Mouse (Mus musculus) kidney, postnatal 0 days (tissue): ENCODE results near the gene Tmod1. TPM values are rescaled to one million over a fixed set of nuclear protein-coding genes. Genes with fewer than 3 reads are reported as not detected.

Experiments used
- ATAC-seq: fragments of 200-750 bp; cut with Nextera tagmentation; replicated peaks from 2 replicates; pipeline ENCODE4 v1.8.0; 2017; ENCODE audit warnings: low read depth, moderate number of reproducible peaks, moderate TSS enrichment, moderate library complexity; ENCODE audit not compliant: low FRiP score
- DNase-seq: peaks from one replicate; pipeline ENCODE4 v3.0.0-alpha.2; 2016; ENCODE audit warnings: low spot score
- H3K27ac ChIP-seq: fragments of 300-500 bp; sonication (generic); 2 replicates; pipeline ENCODE4 v1.5.1; 2014; ENCODE audit warnings: mild to moderate bottlenecking
- H3K27me3 ChIP-seq: fragments of 300-500 bp; sonication (generic); 2 replicates; pipeline ENCODE4 v1.6.1; 2014; ENCODE audit warnings: low read length, mixed read lengths; ENCODE audit not compliant: insufficient read depth
- H3K36me3 ChIP-seq: fragments of 300-500 bp; sonication (generic); 2 replicates; pipeline ENCODE4 v1.6.1; 2014; ENCODE audit warnings: low read length, mixed read lengths; ENCODE audit not compliant: insufficient read depth
- H3K4me1 ChIP-seq: fragments of 300-500 bp; sonication (generic); replicated peaks from 2 replicates; pipeline ENCODE4 v1.6.1; 2014; ENCODE audit warnings: antibody characterized with exemption, low read length, mixed read lengths; ENCODE audit not compliant: insufficient read depth
- H3K4me2 ChIP-seq: fragments of 300-500 bp; sonication (generic); 2 replicates; pipeline ENCODE4 v1.6.1; 2014; ENCODE audit warnings: mild to moderate bottlenecking, low read length, moderate library complexity, mixed read lengths
- H3K4me3 ChIP-seq: fragments of 300-500 bp; sonication (generic); replicated peaks from 2 replicates; pipeline ENCODE4 v1.5.1; 2014; ENCODE audit warnings: low read depth, low read length
- H3K9ac ChIP-seq: fragments of 300-500 bp; sonication (generic); 2 replicates; pipeline ENCODE4 v1.6.1; 2014; ENCODE audit warnings: low read depth, low read length
- H3K9me3 ChIP-seq: fragments of 300-500 bp; sonication (generic); replicated peaks from 2 replicates; pipeline ENCODE4 v1.6.1; 2016; ENCODE audit warnings: low read length, inconsistent platforms, mixed read lengths
- CTCF ChIP-seq: IDR thresholded peaks from 2 replicates; pipeline ENCODE4 v1.5.1; 2016; ENCODE audit warnings: antibody characterized with exemption, low read depth, mild to moderate bottlenecking, moderate library complexity
- WGBS: fragments of 180-500 bp; shearing (Covaris S2); extraction: QIAGEN DNeasy Blood & Tissue Kit; methylation state at CpG from one replicate; pipeline ENCODE4 v1.1.7; 2014; 5-methylcytosine and 5-hydroxymethylcytosine counted together
- polyA plus RNA-seq: library from polyadenylated mRNA; unstranded; fragments of >200 nt; fragmentation: Nextera tagmentation; extraction: Ambion mirVana; gene quantifications from 2 replicates; pipeline ENCODE4 v1.2.1, GENCODE M21; 2015

Gene Tmod1
- polyA plus RNA-seq, 1 experiment from 2014 or later = 5.5 TPM

DNA sequence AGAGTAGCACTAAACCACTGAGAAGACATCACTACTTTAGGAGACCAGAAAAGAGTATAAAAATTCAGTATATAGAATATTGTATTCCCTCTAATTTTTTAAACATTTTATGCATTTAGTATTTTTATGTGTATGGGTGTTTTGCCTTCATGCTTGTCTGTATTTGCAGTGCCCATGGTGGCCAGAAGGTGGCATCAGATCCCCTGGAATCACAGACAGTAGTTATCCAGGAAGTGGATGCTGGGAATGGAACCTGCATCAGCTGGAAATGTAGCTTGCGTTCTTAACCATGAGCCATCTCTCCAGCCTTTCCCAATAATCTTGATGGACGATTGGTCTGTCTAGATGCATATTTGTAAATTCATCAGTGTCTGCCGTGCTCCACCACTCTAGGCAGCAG, 91.5 kb downstream of the Tmod1 start:
- H3K27ac ChIP-seq = no peak overlapping the region
- DNase-seq = peak; percentile 54
- peak; percentile 78 for TF ChIP-seq CTCF
- no peak overlapping the region for H3K4me2 ChIP-seq
- H3K4me3 ChIP-seq = no peak overlapping the region
- peaks cover 24% of the 10 kb centered on the region for H3K36me3 ChIP-seq
- WGBS = 78% methylated on average over 3 of the region's 3 CpGs
- H3K9ac ChIP-seq = no peak overlapping the region
- no peaks in the 10 kb centered on the region for H3K27me3 ChIP-seq
- H3K4me1 ChIP-seq = 0 out of 2 replicates have a peak, but pooled peaks cover 5% of the 10 kb centered on the region
- H3K9me3 ChIP-seq = no peaks in the 10 kb centered on the region
- ATAC-seq = no peak

DNA sequence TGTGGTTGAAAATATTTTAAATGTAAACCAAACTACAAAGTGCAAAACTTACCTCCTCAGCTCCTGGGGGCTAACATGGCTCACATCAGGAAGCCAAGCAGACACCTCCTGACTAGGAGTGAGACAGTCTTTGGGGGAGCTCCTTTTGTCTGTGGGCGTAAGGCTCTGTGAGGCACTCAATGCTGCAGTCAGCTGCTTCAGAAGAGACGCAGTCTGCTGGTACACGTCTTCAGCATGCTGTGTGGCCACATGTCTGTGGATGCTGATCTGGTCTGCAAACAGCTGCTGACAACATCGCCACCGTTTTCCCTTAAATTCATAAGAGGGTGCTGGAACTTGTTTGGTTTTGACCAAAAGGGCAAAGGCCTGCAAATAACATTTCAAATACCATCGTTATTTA, 93.1 kb downstream of the Tmod1 start:
- no peak for ATAC-seq
- H3K4me1 ChIP-seq = 0 out of 2 replicates have a peak, but pooled peaks cover 6% of the 10 kb centered on the region
- no peak overlapping the region for H3K4me2 ChIP-seq
- TF ChIP-seq CTCF = no peak
- no peak overlapping the region for H3K9ac ChIP-seq
- no peaks in the 10 kb centered on the region for H3K27me3 ChIP-seq
- H3K36me3 ChIP-seq = peaks cover 24% of the 10 kb centered on the region
- 87% methylated on average over 6 of the region's 6 CpGs for WGBS
- no peaks in the 10 kb centered on the region for H3K9me3 ChIP-seq
- DNase-seq = no peak
- H3K4me3 ChIP-seq = no peak overlapping the region
- H3K27ac ChIP-seq = no peak overlapping the region

DNA sequence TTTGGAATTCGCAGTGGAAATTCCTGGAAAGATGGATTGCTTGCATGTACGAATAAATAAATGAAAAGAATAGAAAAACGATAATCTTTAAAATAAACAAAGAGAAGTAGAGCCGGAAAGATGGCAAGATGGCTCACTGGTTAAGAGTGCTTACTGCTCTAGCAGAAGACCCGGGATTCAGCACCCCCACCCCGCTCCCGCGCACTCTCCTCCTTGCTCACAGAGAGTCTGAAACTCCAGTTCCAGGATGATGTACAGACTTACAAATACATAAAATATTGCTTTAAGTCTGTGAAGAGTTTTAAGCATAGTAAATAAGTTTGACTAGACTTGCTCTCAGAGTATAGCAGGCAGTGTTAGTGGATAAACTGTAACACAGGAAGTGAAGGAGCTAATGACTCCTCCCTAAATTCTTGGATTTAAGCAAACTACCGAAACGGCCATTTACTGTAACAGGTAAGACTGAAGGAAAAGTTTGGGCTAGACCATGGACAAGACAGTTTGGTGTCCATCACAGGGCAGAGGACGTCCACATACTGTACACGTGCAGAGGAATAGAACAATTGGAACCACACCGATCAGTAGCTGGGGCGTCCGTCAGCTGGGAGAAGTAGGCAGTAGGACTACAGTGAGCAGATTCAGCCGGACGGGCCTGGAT, 99.0 kb downstream of the Tmod1 start:
- peak overlapping the region; percentile 85 for H3K4me3 ChIP-seq
- DNase-seq = peak; percentile 62

DNA sequence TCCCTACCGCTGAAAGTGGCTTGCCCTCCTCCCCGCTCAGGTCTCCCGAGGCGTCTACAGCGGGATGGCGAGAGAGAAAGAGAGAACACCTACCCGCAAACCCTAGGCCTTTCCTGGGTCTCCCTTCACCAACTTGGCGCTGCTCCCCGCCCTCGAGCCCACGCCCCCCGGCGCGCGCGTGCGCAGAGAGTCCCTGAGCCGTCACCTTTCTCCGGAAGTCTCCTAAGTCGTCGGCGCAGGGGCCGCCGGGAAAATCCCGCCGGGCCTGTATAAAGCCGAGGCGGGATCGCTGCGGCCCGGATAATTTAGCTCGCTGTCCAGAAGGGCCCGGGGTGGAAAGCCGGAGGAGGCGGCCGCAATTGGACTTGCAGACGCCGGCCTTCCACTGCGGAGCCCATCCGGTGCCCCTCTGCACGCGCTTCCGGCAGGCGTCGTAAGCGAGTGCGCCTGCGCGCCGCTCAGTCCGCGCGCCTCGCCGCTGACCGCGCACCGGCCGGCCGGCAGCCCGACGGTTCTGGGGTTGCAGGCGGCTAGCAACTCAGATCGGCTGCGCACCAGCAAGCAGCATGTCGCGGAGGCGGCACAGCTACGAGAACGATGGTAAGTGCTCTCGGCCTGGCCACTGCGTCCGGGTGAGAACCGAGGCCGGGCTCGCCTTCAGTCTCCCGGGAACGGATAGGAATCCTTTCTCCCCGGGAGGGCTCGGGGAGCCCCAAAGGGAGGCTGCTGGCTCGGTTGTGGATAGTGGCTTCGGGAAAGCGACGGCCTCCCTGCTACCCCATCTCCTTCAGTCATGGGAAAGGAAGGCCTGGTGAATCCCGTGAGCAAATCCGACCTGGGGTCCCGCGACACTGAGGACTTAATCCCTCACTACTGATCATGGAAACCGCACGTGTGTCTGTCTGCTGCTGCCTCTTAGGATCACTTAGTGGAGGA, 99.8 kb downstream of the Tmod1 start, which contains the start of the genes Ncbp1 and Tstd2:
Ncbp1 (plus strand) TSS at position 327 of the 936 bp plus-strand sequence.
Tstd2 (minus strand) TSS at position 408 of the 936 bp plus-strand sequence.
- under 1% methylated on average over 90 of the region's 90 CpGs for WGBS
- peak; percentile 88 for ATAC-seq
- Histone ChIP-seq H3K36me3 (0 out of 2 replicates have a peak, but pooled peaks cover 5% of the 10 kb centered on the region), H3K4me3 (peak within 1 kb of the TSS; percentile 85), H3K27me3 (no peaks in the 10 kb centered on the region), H3K27ac (peak within 1 kb of the TSS; percentile 99), H3K4me1 (peaks cover 16% of the 10 kb centered on the region), H3K9me3 (no peaks in the 10 kb centered on the region), H3K9ac (peak within 1 kb of the TSS; percentile 82), H3K4me2 (peak within 1 kb of the TSS; percentile 77)
- peak; percentile 95 for DNase-seq
- no peak for TF ChIP-seq CTCF

More for the DNA sequence above, 99.0 kb downstream of the Tmod1 start:
- WGBS = 6% methylated on average over 17 of the region's 17 CpGs
- peak; percentile 67 for ATAC-seq
- Histone ChIP-seq H3K36me3 (0 out of 2 replicates have a peak, but pooled peaks cover 5% of the 10 kb centered on the region), H3K9me3 (no peaks in the 10 kb centered on the region), H3K9ac (peak overlapping the region; percentile 82), H3K4me1 (peaks cover 16% of the 10 kb centered on the region), H3K27ac (peak overlapping the region; percentile 99), H3K27me3 (no peaks in the 10 kb centered on the region), H3K4me2 (peak overlapping the region; percentile 77)
- no peak for TF ChIP-seq CTCF

DNA sequence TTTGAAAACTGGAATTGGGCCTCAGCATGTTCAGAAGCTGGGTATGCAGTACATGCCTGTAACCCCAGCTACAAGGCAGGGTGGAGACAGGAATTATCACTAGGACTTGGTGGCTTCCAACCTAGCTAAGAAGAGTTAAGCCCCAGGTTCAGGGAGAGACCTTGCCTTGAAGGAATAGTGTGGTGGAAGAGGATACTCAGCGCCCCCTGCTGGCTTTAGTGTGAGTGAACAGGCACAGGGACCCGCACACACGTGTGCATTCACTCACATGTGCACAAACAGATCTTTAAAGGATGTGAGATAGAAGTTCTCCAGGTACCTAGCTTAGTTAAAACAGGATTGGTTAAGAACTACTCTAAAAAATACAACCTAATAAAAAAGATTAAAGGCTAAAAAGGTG, 105.6 kb downstream of the Tmod1 start:
- no peak for DNase-seq
- WGBS = 80% methylated on average over 3 of the region's 3 CpGs
- H3K9ac ChIP-seq = no peak overlapping the region

DNA sequence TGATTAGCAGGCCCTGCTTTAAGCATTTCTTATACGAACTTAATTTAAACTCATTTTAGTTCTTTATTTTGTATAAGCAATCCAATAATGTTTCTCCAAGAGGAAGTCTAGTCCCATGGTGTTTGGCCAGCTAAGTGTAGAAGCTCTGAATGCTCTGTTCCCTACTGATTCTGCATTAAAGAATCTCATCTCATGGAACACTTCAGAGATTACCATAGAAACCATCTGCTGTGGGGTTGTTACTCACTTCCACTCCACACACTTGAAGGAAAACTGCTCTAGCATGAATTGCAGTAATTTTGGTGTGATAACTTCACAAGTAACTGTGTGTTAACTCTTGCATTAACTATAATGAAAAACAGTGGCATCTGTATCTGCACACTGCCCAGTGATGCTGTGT, 108.1 kb downstream of the Tmod1 start:
- no peak for ATAC-seq
- H3K27me3 ChIP-seq = no peaks in the 10 kb centered on the region
- H3K36me3 ChIP-seq = peaks cover 9% of the 10 kb centered on the region
- H3K4me2 ChIP-seq = no peak overlapping the region
- no peak overlapping the region for H3K4me3 ChIP-seq
- H3K9me3 ChIP-seq = no peaks in the 10 kb centered on the region
- WGBS = 93% methylated on average over 1 of the region's 1 CpGs
- no peak overlapping the region for H3K27ac ChIP-seq
- TF ChIP-seq CTCF = no peak
- DNase-seq = no peak
- H3K9ac ChIP-seq = no peak overlapping the region
- H3K4me1 ChIP-seq = no peaks in the 10 kb centered on the region

More for the DNA sequence above, 105.6 kb downstream of the Tmod1 start:
- Histone ChIP-seq H3K36me3 (no peaks in the 10 kb centered on the region; the same call in 1 of the 2 replicates), H3K27me3 (no peaks in the 10 kb centered on the region), H3K4me2 (no peak overlapping the region), H3K4me3 (no peak overlapping the region), H3K4me1 (peaks cover 7% of the 10 kb centered on the region), H3K27ac (no peak overlapping the region), H3K9me3 (no peaks in the 10 kb centered on the region)
- ATAC-seq = no peak
- peak; percentile 50 for TF ChIP-seq CTCF
